Mouse (Mus musculus) spleen, adult 2 months (tissue): ENCODE results near the gene Tfap2e.

ENCODE experiments used
- CTCF ChIP-seq: fragments of 200-500 bp; IDR thresholded peaks from 2 replicates; pipeline ENCODE4 v1.5.1; 2011; ENCODE audit warnings: mild to moderate bottlenecking, inconsistent platforms; ENCODE audit not compliant: insufficient read depth, insufficient read length, insufficient replicate concordance; ENCODE audit errors: extremely low read depth
- POLR2A ChIP-seq: fragments of 200-500 bp; IDR thresholded peaks from 2 replicates; pipeline ENCODE4 v1.6.1; 2011; ENCODE audit warnings: low read depth, low read length, inconsistent platforms

GRCm38 (mm10) chr4:126770831-126771230 is 34.8 kb upstream of the Tfap2e start:
- TF ChIP-seq CTCF (no peak), POLR2A (no peak)
